Mouse (Mus musculus) small intestine, adult 2 months (tissue): ENCODE data around the gene Hnf1b.

ENCODE experiments used
- CTCF ChIP-seq: fragments of 200-500 bp; IDR thresholded peaks from 2 replicates; pipeline ENCODE4 v1.5.1; 2012; ENCODE audit warnings: low read depth, mild to moderate bottlenecking, control low read depth, inconsistent platforms, low read length, moderate library complexity, mixed read lengths; ENCODE audit not compliant: insufficient replicate concordance, insufficient read length; ENCODE audit errors: extremely low read depth
- POLR2A ChIP-seq: fragments of 200-500 bp; IDR thresholded peaks from 2 replicates; pipeline ENCODE4 v1.6.1; 2012; ENCODE audit warnings: low read depth, mild to moderate bottlenecking, control low read depth, inconsistent platforms, low read length, moderate library complexity

- TF ChIP-seq POLR2A (no peak), CTCF (no peak)
These were observed 47.7 kb upstream of the Hnf1b start for GRCm38 (mm10) chr11:83802166-83802565.
